Mouse (Mus musculus): ENCODE data around the gene Pus1.
A peak's percentile ranks its signal among the peaks of the same experiment; 100 is the strongest.

Gene Pus1

DNA sequence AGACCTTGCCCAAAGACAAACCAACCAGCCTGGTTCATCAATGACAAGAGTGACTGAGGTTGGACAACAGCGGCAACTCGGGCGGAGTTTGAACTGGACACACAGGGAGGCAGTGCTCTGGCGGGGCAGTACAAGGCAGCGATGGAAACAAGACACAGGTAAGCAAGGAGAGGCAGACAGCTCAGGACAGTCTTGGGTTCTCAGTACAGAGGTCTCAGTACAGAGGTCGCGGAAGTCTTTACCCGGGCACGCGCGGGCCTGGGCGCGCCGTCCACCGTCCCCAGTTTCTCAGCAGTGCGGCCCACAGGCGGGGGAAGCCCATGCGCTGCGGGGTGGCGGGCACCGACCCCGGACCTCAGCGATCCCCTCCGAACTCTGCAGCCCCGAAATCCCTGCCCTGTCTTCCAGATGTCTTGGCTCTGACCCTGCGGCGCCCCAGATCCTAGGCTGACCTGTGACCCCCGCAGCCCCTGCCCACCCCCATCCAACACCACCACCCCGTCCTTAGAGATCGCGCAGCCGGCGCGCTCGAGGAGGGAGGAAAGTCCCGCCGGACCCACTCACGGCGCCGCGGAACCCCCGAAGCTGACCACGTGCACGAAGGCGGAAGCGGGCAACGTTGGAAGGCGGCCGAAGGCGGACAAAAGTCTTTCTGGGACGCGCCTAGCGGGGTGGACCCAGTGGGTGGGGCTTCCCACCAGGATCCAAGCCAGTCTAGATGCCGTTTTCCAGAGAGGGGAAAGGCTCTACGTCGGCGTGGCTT, at the start of gene Pus1:
Pus1 (minus strand) TSS at position 662 of the 763 bp plus-strand sequence.
- peak; percentile 84 for DNase-seq (ENCODE audit: low read depth, low spot score)

GRCm38 (mm10) chr5:110827576-110827975, 47.1 kb upstream of the Pus1 start:
- DNase-seq (ENCODE audit: low read depth, low spot score) = no peak

- no peak for DNase-seq (ENCODE audit: low read depth, low spot score)
Measured at GRCm38 (mm10) chr5:110826781-110827495, 46.5 kb upstream of the Pus1 start.

DNA sequence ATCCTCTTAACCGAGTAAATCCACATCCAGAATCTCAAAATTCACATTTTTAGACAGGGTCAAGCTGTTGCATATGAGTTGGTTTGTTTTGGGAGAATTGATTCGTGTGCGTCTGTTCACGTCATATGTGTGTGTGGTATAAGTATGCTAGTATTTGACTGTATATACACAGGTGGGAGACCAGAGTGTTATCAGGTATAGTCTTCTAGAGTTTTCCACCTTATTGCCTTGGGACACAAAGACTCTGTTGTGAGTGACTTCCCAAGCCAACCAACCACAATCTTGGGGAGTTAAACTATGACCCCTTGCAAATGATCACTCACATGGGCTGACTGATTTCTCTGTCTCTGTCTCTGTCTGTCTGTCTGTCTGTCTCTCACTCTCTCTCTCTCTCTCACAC, 44.0 kb upstream of the Pus1 start:
- no peak for DNase-seq (ENCODE audit: low read depth, low spot score)

DNA sequence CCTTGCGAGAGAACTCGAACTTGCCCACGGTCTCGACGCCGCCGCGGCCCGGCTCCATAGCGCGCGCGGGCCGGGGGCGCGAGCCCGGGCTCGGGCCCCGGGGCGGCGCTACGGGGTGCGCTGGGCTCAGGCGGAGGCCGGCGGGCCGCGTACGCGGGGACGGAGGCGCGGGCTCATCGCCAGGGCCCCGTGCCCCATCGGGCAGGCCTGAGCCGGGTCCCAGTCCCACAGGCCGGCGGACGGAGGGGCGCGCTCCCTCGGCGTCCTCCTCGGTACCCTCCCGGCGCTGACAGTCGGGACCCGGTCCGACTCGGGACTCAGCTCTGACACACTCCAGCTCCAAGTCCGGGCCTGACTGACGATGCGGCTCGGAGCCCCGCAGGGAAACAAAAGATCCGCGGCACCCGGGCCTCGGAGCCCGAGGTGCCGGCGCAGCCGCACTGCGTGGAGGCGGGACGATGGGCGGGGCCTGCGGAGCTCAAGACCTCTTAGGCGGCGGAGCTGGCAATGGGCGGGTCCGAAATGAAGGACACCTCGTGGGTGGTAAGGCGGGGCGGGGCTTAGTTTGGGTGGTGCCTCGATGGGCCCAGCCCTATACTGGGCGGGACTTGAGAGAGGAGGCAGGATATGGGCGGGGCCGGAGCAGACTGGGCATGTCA, 29.3 kb upstream of the Pus1 start, which contains the start of gene Ulk1:
Ulk1 (minus strand) TSS at position 431 of the 659 bp plus-strand sequence.
- peak; percentile 99 for DNase-seq (ENCODE audit: low read depth, low spot score)

- peak; percentile 44 for DNase-seq (ENCODE audit: low read depth, low spot score)
Measured at GRCm38 (mm10) chr5:110808821-110809666, 28.6 kb upstream of the Pus1 start.

DNA sequence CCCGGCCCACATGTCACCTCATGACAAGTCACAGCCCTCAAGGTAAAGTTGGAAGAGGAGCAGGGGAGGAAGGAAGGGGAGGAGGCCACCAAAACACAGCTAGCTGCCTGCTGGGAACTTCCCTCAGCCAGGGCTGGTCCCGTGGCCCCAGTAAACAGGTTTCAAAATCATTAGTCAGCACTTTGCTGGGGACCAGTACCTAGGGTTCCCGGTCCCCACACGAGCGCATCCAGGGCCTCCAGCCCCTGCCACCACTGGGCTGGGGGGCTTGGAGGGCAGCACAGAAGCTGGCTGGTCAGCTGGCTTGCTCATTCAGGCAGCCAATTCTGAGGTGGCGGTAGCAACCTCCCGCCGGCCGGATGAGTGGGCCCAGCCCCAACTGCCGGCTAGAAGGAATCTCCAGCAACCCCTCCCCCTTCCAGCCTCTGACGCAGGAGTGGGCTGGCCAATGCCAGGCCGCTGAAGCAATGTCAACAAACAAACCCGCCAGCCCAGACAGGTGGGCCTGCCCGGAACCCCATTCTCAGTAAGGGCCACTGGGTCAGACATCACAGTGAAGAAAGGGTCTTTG, 27.7 kb upstream of the Pus1 start:
- peak; percentile 88 for DNase-seq (ENCODE audit: low read depth, low spot score)

DNA sequence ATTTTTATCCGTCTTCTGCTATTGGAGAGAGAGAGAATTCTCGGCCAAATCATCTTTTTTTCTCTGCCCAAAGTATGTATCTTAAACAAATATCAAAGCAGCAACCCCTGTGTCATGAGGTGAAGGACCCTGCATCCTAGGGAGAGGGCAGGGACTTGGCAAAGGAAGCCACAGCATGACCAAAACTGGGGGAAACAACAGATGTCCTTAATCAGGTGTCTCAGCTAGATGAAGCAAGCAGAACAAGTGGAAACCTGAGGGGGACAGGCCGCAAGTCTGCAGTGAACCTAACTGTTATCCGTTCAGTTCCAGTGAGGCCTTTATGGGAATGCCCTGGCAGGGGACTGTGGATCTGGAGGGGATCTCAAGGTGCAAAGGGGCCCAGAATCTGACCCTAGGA, 27.0 kb upstream of the Pus1 start:
- DNase-seq (ENCODE audit: low read depth, low spot score) = no peak

- no peak for DNase-seq (ENCODE audit: low read depth, low spot score)
Measured at GRCm38 (mm10) chr5:110806676-110807075, 26.2 kb upstream of the Pus1 start.

GRCm38 (mm10) chr5:110806154-110806553, 25.7 kb upstream of the Pus1 start:
- no peak for DNase-seq (ENCODE audit: low read depth, low spot score)

GRCm38 (mm10) chr5:110804012-110804743, 23.7 kb upstream of the Pus1 start:
- no peak for DNase-seq (ENCODE audit: low read depth, low spot score)

DNA sequence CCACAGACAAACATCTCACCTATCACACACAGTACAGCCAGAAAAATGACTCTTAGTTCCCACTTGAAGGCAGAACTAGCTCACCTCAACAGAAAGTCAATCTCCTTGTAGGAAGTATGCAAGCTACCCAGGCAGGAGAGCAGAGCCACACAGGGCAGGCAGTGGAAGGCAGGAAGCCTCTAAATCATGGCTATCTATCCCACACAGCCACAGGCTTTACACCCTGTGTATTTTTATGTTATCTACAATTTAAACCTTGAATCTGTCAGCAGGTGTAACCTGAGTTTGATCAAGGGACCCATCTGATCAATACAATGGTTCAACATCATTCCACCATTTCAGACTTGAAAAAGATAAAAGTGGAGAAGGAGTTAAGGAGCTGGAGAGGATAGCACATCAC, 22.4 kb upstream of the Pus1 start:
- no peak for DNase-seq (ENCODE audit: low read depth, low spot score)

GRCm38 (mm10) chr5:110802186-110802585, 21.7 kb upstream of the Pus1 start:
- DNase-seq (ENCODE audit: low read depth, low spot score) = no peak

- DNase-seq (ENCODE audit: low read depth, low spot score) = no peak
Measured at GRCm38 (mm10) chr5:110801036-110801624, 20.7 kb upstream of the Pus1 start.

DNA sequence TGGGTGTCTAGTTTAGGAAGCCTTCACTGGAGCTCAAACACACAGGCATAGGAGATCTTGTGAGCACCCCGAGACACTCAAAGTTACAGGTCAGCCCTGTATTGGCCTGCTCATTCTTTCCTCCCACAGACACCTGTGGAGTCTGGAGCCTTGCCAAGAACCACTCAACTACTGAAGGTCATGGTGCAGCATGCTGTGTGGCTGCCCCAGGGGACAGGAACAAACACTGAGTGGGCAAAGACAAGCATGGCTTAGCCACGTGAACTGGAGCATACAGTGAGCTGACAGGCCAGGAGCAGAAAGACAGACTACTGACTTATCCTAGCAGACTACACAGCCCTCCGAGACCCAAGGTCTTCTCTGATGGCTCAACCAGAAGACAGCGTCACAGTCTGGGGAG, 17.2 kb upstream of the Pus1 start:
- no peak for DNase-seq (ENCODE audit: low read depth, low spot score)

DNA sequence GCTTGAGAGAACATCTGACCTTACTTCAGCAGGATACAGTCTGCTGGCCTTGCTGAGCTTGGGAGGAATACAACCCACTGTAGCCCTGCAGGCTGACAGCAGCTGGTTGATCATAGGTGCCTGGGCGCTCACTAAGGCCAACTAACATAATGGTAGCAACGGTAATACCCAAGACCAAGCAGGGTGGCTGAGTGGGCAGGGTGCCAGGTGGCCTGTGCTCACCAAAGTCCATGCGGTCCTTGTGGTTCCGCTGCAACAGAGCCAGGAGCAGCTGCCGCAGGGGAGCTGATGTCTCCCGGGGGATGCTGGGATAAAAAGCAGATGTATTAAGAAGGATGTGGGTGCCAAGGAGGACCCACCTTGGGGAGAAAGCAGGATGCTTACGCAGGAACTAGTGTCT, 13.9 kb upstream of the Pus1 start:
- no peak for DNase-seq (ENCODE audit: low read depth, low spot score)

- peak; percentile 47 for DNase-seq (ENCODE audit: low read depth, low spot score)
Measured at GRCm38 (mm10) chr5:110788684-110789083, 8.2 kb upstream of the Pus1 start.

- no peak for DNase-seq (ENCODE audit: low read depth, low spot score)
Measured at GRCm38 (mm10) chr5:110786081-110786835, 5.8 kb upstream of the Pus1 start.

GRCm38 (mm10) chr5:110783150-110783549, 2.7 kb upstream of the Pus1 start:
- DNase-seq (ENCODE audit: low read depth, low spot score) = no peak

All from CD4-positive helper T cell, adult 2 months (primary cell).